Mouse (Mus musculus): ENCODE data around the gene Rangap1. TPM values are rescaled to one million over a fixed set of nuclear protein-coding genes. Genes with fewer than 3 reads are reported as not detected.

The Rangap1 gene
- total and polyA plus RNA-seq, 3 experiments: 14.1 to 27.3 (median 25.7) TPM

GRCm38 (mm10) chr15:81776631-81777422 is 31.5 kb upstream of the Rangap1 start:
- Histone ChIP-seq H3K4me3 (no peak overlapping the region), H3K27me3 (ENCODE audit: control insufficient read depth, insufficient read depth, low read length) (no peaks in the 10 kb centered on the region), H3K9ac (ENCODE audit: low read depth, low read length) (no peak overlapping the region), H3K4me1 (ENCODE audit: control insufficient read depth, insufficient read depth, low read length) (peaks cover 1% of the 10 kb centered on the region), H3K36me3 (ENCODE audit: control insufficient read depth, insufficient read depth, low read length) (no peaks in the 10 kb centered on the region), H3K27ac (no peak overlapping the region), H3K79me2 (replicated peaks; ENCODE audit: control insufficient read depth, insufficient read depth, low read length) (no peaks in the 10 kb centered on the region)
- intact Hi-C loops (cut with DNase I): no loop called here
- TF ChIP-seq POLR2A (IDR thresholded peaks at IDR 0.05; ENCODE audit: insufficient read depth, low read depth, low read length) (no peak), EP300 (IDR thresholded peaks at IDR 0.05; ENCODE audit: insufficient read depth, low read depth, low read length) (no peak), CTCF (IDR thresholded peaks at IDR 0.05) (no peak)
- no peak for DNase-seq
- 73% methylated on average over 11 of the region's 11 CpGs for WGBS

DNA sequence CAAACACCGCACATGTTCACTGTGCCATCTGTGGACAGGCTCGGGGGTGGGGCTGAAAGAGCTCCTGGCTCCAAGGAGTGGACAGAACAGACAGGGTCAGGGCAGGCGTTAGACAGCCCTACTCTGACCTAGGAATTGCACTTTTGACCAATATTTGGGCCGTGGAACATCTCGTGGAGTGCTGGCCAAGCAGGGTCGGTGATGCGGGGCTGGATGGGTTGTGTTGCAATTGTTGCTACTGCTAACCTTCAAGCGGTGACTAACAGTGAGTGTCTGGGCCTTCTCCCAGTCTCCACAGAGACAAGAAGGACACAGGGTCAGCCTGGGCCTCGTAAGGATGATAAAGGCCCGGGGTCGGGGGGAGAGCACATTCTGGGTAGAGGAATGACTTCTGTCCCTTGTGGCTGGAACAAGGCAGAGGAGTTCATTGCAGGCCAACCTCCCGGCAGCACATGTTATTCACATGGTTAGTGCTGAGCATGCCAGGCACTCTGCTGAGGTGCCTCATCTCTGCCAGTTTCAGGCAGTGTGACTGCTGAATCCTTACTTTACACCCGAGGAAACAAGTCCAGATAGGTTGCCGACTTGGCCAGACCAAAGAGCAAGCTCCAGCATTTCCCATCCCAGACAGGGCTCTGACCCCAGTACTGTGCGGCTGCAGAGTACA is 29.3 kb upstream of the Rangap1 start:
- TF ChIP-seq POLR2A (IDR thresholded peaks at IDR 0.05; ENCODE audit: insufficient read depth, low read depth, low read length) (0 out of 2 replicates have a peak, but pooled peaks have one; percentile 7), EP300 (IDR thresholded peaks at IDR 0.05; ENCODE audit: insufficient read depth, low read depth, low read length) (peak; percentile 98), CTCF (IDR thresholded peaks at IDR 0.05) (0 out of 2 replicates have a peak, but pooled peaks have one; percentile 16)
- 55% methylated on average over 15 of the region's 15 CpGs for WGBS
- Histone ChIP-seq H3K27ac (peak overlapping the region; percentile 73), H3K9ac (ENCODE audit: low read depth, low read length) (no peak overlapping the region), H3K4me1 (ENCODE audit: control insufficient read depth, insufficient read depth, low read length) (peaks cover 1% of the 10 kb centered on the region), H3K79me2 (replicated peaks; ENCODE audit: control insufficient read depth, insufficient read depth, low read length) (no peaks in the 10 kb centered on the region), H3K4me3 (no peak overlapping the region), H3K36me3 (ENCODE audit: control insufficient read depth, insufficient read depth, low read length) (no peaks in the 10 kb centered on the region), H3K27me3 (ENCODE audit: control insufficient read depth, insufficient read depth, low read length) (no peaks in the 10 kb centered on the region)
- peak; percentile 56 to 76 for DNase-seq
- intact Hi-C loops (cut with DNase I): no loop called here

DNA sequence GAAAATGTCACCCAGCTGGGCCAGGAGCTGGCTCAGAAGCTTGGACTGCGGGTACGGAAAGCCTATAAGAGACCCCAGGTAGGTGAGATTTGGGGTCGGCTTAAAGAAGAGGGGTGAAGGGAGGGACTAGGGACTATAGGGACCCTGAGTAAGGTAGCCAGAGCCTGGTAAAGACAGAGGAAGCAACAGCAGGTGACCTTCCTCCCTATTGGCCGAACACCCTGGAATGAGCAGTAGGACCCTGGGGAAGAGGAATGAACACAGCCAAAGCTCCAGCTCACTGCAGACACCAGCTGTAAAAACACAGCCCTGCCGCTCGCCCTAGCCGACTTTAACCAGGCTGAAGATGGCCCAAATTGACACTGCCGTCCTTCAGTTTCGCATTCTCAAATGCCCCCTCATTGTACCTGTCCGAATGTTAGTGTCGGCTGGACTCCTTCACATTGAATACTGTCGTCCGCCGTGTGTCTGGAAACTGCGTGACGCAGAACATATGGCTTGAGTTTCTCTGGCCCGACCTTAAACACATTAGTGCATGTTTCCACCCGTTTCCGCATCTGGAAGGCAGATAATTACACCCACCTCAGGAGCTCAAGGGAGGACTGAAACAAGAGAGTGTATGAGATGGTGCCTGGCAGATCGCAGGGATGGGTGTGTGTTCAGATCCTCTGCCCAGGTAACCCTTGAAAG is 27.2 kb upstream of the Rangap1 start:
- 80% methylated on average over 20 of the region's 20 CpGs for WGBS
- Histone ChIP-seq H3K9ac (ENCODE audit: low read depth, low read length) (no peak overlapping the region), H3K79me2 (replicated peaks; ENCODE audit: control insufficient read depth, insufficient read depth, low read length) (no peaks in the 10 kb centered on the region), H3K4me3 (no peak overlapping the region), H3K36me3 (ENCODE audit: control insufficient read depth, insufficient read depth, low read length) (no peaks in the 10 kb centered on the region), H3K4me1 (ENCODE audit: control insufficient read depth, insufficient read depth, low read length) (peaks cover 1% of the 10 kb centered on the region), H3K27me3 (ENCODE audit: control insufficient read depth, insufficient read depth, low read length) (no peaks in the 10 kb centered on the region), H3K27ac (no peak overlapping the region)
- no peak for DNase-seq
- intact Hi-C loops (cut with DNase I): no loop called here
- TF ChIP-seq POLR2A (IDR thresholded peaks at IDR 0.05; ENCODE audit: insufficient read depth, low read depth, low read length) (no peak), EP300 (IDR thresholded peaks at IDR 0.05; ENCODE audit: insufficient read depth, low read depth, low read length) (no peak), CTCF (IDR thresholded peaks at IDR 0.05) (no peak)

GRCm38 (mm10) chr15:81769037-81769436 is 23.7 kb upstream of the Rangap1 start:
- WGBS: 73% methylated on average over 13 of the region's 13 CpGs
- Histone ChIP-seq H3K9ac (ENCODE audit: low read depth, low read length) (no peak overlapping the region), H3K27me3 (ENCODE audit: control insufficient read depth, insufficient read depth, low read length) (no peaks in the 10 kb centered on the region), H3K4me1 (ENCODE audit: control insufficient read depth, insufficient read depth, low read length) (no peaks in the 10 kb centered on the region; the same call in 1 of the 2 replicates), H3K36me3 (ENCODE audit: control insufficient read depth, insufficient read depth, low read length) (no peaks in the 10 kb centered on the region), H3K27ac (no peak overlapping the region), H3K79me2 (replicated peaks; ENCODE audit: control insufficient read depth, insufficient read depth, low read length) (no peaks in the 10 kb centered on the region), H3K4me3 (no peak overlapping the region)
- intact Hi-C loops (cut with DNase I): no loop called here
- TF ChIP-seq POLR2A (IDR thresholded peaks at IDR 0.05; ENCODE audit: insufficient read depth, low read depth, low read length): no peak
- TF ChIP-seq CTCF (IDR thresholded peaks at IDR 0.05): no peak
- TF ChIP-seq EP300 (IDR thresholded peaks at IDR 0.05; ENCODE audit: insufficient read depth, low read depth, low read length): no peak
- no peak for DNase-seq

DNA sequence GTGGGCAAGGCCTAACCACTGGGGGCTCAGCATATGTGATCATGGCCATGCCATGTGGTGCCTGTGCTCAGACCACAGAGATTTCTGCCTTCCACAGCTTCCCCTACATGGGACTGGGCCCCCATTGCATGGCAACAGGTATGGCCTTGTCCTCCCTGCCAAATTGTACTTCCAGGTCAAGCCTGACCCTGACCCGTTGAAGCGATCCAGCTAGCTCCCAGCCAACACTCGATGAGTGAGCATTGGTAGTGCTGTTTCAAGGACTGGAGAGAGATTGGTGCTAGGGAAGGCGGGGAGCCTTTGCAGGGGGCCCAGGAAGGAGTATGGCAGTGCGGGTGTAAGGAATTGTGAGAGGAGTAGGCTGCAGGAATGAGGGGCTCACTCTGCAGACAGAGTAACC is 21.1 kb upstream of the Rangap1 start:
- no peak for TF ChIP-seq EP300 (IDR thresholded peaks at IDR 0.05; ENCODE audit: insufficient read depth, low read depth, low read length)
- TF ChIP-seq CTCF (IDR thresholded peaks at IDR 0.05): no peak
- no peak for TF ChIP-seq POLR2A (IDR thresholded peaks at IDR 0.05; ENCODE audit: insufficient read depth, low read depth, low read length)
- intact Hi-C loops (cut with DNase I): no loop called here
- Histone ChIP-seq H3K27me3 (ENCODE audit: control insufficient read depth, insufficient read depth, low read length) (no peaks in the 10 kb centered on the region), H3K36me3 (ENCODE audit: control insufficient read depth, insufficient read depth, low read length) (no peaks in the 10 kb centered on the region), H3K79me2 (replicated peaks; ENCODE audit: control insufficient read depth, insufficient read depth, low read length) (peaks cover 7% of the 10 kb centered on the region; the same call in 1 of the 2 replicates), H3K4me3 (no peak overlapping the region), H3K9ac (ENCODE audit: low read depth, low read length) (no peak overlapping the region), H3K27ac (no peak overlapping the region), H3K4me1 (ENCODE audit: control insufficient read depth, insufficient read depth, low read length) (no peaks in the 10 kb centered on the region)
- 78% methylated on average over 5 of the region's 5 CpGs for WGBS
- DNase-seq: no peak

Measured in heart, adult 2 months (tissue).